Mouse (Mus musculus) liver, embryonic 14.5 days (tissue): ENCODE measurements at regions not wholly inside any gene's neighbourhood (a gene's known extent, or its start where the extent isn't known, plus 50 kb on each side); places are given as distances from the start of the nearest gene placed in this dataset.

Experiments used
- ATAC-seq: fragments of 200-750 bp; cut with Nextera tagmentation; 2 replicates; pipeline ENCODE4 v1.8.0; 2017; ENCODE audit warnings: moderate number of reproducible peaks, mild to moderate bottlenecking, moderate library complexity; ENCODE audit not compliant: insufficient read depth
- DNase-seq, 3 experiments: peaks; one replicate each; pipeline ENCODE4 v3.0.0-alpha.2; 2012 to 2013; ENCODE audit warnings: low read depth in 3 of 3, low spot score in 3 of 3
- H3K27ac ChIP-seq: fragments of 300-500 bp; sonication (generic); 2 replicates; pipeline ENCODE4 v1.5.1; 2014; ENCODE audit warnings: moderate library complexity, mild to moderate bottlenecking, control low read depth, inconsistent platforms
- H3K27me3 ChIP-seq: fragments of 300-500 bp; sonication (generic); 2 replicates; pipeline ENCODE4 v1.6.1; 2014; ENCODE audit warnings: mild to moderate bottlenecking, low read length, moderate library complexity; ENCODE audit not compliant: control insufficient read depth, insufficient read depth
- H3K36me3 ChIP-seq: fragments of 300-500 bp; sonication (generic); replicated peaks from 2 replicates; pipeline ENCODE4 v1.6.1; 2014; ENCODE audit warnings: low read depth; ENCODE audit not compliant: control insufficient read depth, insufficient read depth
- H3K4me1 ChIP-seq, 2 experiments: fragments of 200-500 bp in 1 of 2; fragments of 300-500 bp in 1 of 2; sonication (generic) in 1 of 2; replicated peaks; 2 replicates each; pipeline ENCODE4 v1.6.1; 2012 to 2014; ENCODE audit warnings: antibody characterized with exemption in 1 of 2, inconsistent platforms in 1 of 2, low read length in 1 of 2; ENCODE audit not compliant: control insufficient read depth in 2 of 2, insufficient read depth in 2 of 2
- H3K4me2 ChIP-seq: fragments of 300-500 bp; sonication (generic); 2 replicates; pipeline ENCODE4 v1.6.1; 2014; ENCODE audit warnings: low read depth, mild to moderate bottlenecking, control low read depth, moderate library complexity
- H3K4me3 ChIP-seq, 2 experiments: fragments of 200-500 bp in 1 of 2; fragments of 300-500 bp in 1 of 2; sonication (generic) in 1 of 2; 2 replicates each; pipeline ENCODE4 v1.5.1; 2012 to 2014; ENCODE audit warnings: low read depth in 2 of 2, low read length in 2 of 2, mild to moderate bottlenecking in 2 of 2, control low read depth in 1 of 2, inconsistent platforms in 1 of 2, moderate library complexity in 1 of 2; ENCODE audit not compliant: insufficient read depth in 1 of 2
- H3K9ac ChIP-seq: fragments of 300-500 bp; sonication (generic); replicated peaks from 2 replicates; pipeline ENCODE4 v1.6.1; 2014; ENCODE audit warnings: mild to moderate bottlenecking, control low read depth, moderate library complexity
- H3K9me3 ChIP-seq: fragments of 300-500 bp; sonication (generic); 2 replicates; pipeline ENCODE4 v1.6.1; 2016; ENCODE audit warnings: low read length, mixed read lengths; ENCODE audit not compliant: control insufficient read depth
- CTCF ChIP-seq: IDR thresholded peaks from 2 replicates; pipeline ENCODE4 v1.5.1; 2016; ENCODE audit warnings: antibody characterized with exemption, low read depth, control low read depth
- EP300 ChIP-seq: IDR thresholded peaks from 2 replicates; pipeline ENCODE4 v1.6.1; 2016; ENCODE audit warnings: antibody characterized with exemption, low read depth
- WGBS: fragments of 180-500 bp; shearing (Covaris S2); extraction: QIAGEN DNeasy Blood & Tissue Kit; methylation state at CpG from one replicate; pipeline ENCODE4 v1.1.7; 2014; ENCODE audit not compliant: insufficient replicate concordance; 5-methylcytosine and 5-hydroxymethylcytosine counted together

- H3K4me1 ChIP-seq: no peaks in the 10 kb centered on the region
- no peak overlapping the region for H3K4me3 ChIP-seq
- TF ChIP-seq CTCF (0 out of 2 replicates have a peak, but pooled peaks have one; percentile 5), EP300 (no peak)
- DNase-seq (no peak), ATAC-seq (no peak)
- no peak overlapping the region for H3K4me2 ChIP-seq
- H3K27ac ChIP-seq: no peak overlapping the region
- H3K9ac ChIP-seq: no peak overlapping the region
- H3K27me3 ChIP-seq: no peaks in the 10 kb centered on the region
- no peaks in the 10 kb centered on the region for H3K9me3 ChIP-seq
- no peaks in the 10 kb centered on the region for H3K36me3 ChIP-seq
- WGBS: 16% methylated on average over 1 of the region's 1 CpGs
These were observed 61.8 kb upstream of the Gm6812 start for GRCm38 (mm10) chrX:68954687-68955086.

DNA sequence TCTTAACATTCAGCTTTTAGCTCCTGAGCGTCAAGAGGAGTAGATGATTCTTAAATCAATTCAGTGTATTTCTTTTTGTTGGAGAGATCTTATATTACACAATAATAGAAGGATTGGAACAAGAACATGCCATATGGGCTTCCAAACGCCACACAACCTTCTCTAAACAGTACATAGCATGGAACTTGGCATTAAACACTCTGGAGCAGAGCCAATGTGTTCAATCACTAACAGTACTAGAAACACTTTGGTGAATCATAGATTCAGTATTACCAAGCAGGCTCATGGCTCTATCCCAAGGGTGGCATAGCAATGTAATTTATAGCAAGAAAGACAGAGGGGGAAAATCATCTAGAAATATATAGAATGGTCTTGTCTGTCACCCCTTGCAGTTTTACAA is 60.4 kb upstream of the Gm6812 start:
- Histone ChIP-seq H3K36me3 (no peaks in the 10 kb centered on the region), H3K9me3 (no peaks in the 10 kb centered on the region), H3K4me3 (no peak overlapping the region), H3K27me3 (no peaks in the 10 kb centered on the region), H3K27ac (no peak overlapping the region), H3K4me1 (no peaks in the 10 kb centered on the region), H3K4me2 (no peak overlapping the region), H3K9ac (no peak overlapping the region)
- DNase-seq: no peak
- 38% methylated on average over 2 of the region's 2 CpGs for WGBS
- TF ChIP-seq CTCF (no peak), EP300 (no peak)
- ATAC-seq: no peak

GRCm38 (mm10) chrX:68950730-68951129 is 57.9 kb upstream of the Gm6812 start:
- TF ChIP-seq CTCF (no peak; the same call in 1 of the 2 replicates), EP300 (no peak)
- 11% methylated on average over 1 of the region's 1 CpGs for WGBS
- DNase-seq (no peak), ATAC-seq (no peak)
- H3K36me3 ChIP-seq: no peaks in the 10 kb centered on the region
- no peaks in the 10 kb centered on the region for H3K9me3 ChIP-seq
- H3K27me3 ChIP-seq: no peaks in the 10 kb centered on the region
- no peak overlapping the region for H3K4me2 ChIP-seq
- H3K4me1 ChIP-seq: no peaks in the 10 kb centered on the region
- H3K4me3 ChIP-seq: no peak overlapping the region
- no peak overlapping the region for H3K9ac ChIP-seq
- H3K27ac ChIP-seq: no peak overlapping the region

DNA sequence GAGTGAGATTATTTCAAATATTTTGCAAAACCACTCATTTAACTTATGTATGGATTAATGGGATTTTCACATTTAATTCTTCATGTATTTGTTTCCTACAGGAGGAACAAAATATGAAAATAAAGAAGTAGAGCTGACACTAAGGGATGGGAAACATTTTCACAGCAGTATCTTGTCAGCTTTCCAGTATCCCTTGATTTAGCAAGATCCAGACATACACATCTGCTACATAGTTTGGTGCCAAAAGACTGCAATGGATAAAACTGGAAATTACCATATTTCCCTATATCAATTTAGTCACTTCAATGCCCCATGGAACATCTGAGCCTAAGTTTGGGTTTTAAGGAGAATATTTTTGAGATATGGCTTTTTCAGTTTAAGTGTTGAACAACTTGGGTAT is 52.9 kb upstream of the Gm6812 start:
- Histone ChIP-seq H3K4me1 (no peaks in the 10 kb centered on the region), H3K9ac (no peak overlapping the region), H3K4me3 (no peak overlapping the region), H3K4me2 (no peak overlapping the region), H3K27me3 (no peaks in the 10 kb centered on the region), H3K27ac (no peak overlapping the region), H3K9me3 (no peaks in the 10 kb centered on the region), H3K36me3 (no peaks in the 10 kb centered on the region)
- TF ChIP-seq EP300 (no peak), CTCF (no peak)
- no peak for ATAC-seq
- DNase-seq: no peak
